Mouse (Mus musculus) olfactory bulb, adult 2 months (tissue): ENCODE results near the gene Cptp.

Source experiments
- CTCF ChIP-seq: fragments of 200-500 bp; IDR thresholded peaks from 2 replicates; pipeline ENCODE4 v1.5.1; 2012; ENCODE audit warnings: low read depth, mild to moderate bottlenecking, low read length, moderate library complexity; ENCODE audit not compliant: insufficient read depth
- POLR2A ChIP-seq: fragments of 200-500 bp; IDR thresholded peaks from 2 replicates; pipeline ENCODE4 v1.6.1; 2012; ENCODE audit warnings: mild to moderate bottlenecking, low read depth, low read length, moderate library complexity; ENCODE audit not compliant: insufficient read depth

- TF ChIP-seq POLR2A (no peak), CTCF (no peak)
Observed at GRCm38 (mm10) chr4:155891011-155891471, 21.8 kb upstream of the Cptp start.
